Mouse (Mus musculus) liver, adult 2 months (tissue): ENCODE data around the gene Kiss1. TPM values are rescaled to one million over a fixed set of nuclear protein-coding genes. Genes with fewer than 3 reads are reported as not detected.
A peak's percentile ranks its signal among the peaks of the same experiment; 100 is the strongest.

Experiments used
- DNase-seq: peaks from one replicate; pipeline ENCODE4 v3.0.0-alpha.2; 2011; ENCODE audit warnings: low read depth, low spot score; ENCODE audit errors: extremely low read depth
- H3K27ac ChIP-seq: fragments of 200-500 bp; replicated peaks from 2 replicates; pipeline ENCODE4 v1.5.1; 2012; ENCODE audit warnings: low read depth, mild to moderate bottlenecking, control low read depth, inconsistent platforms, low read length; ENCODE audit not compliant: insufficient read depth
- H3K27me3 ChIP-seq: fragments of 200-500 bp; 2 replicates; pipeline ENCODE4 v1.6.1; 2012; ENCODE audit warnings: mild to moderate bottlenecking, moderate library complexity, low read length, inconsistent platforms; ENCODE audit not compliant: control insufficient read depth, insufficient read depth
- H3K36me3 ChIP-seq: fragments of 200-500 bp; 2 replicates; pipeline ENCODE4 v1.6.1; 2012; ENCODE audit warnings: low read length, inconsistent platforms; ENCODE audit not compliant: control insufficient read depth, insufficient read depth
- H3K4me1 ChIP-seq: fragments of 200-500 bp; 2 replicates; pipeline ENCODE4 v1.6.1; 2011; ENCODE audit warnings: low read length; ENCODE audit not compliant: control insufficient read depth, insufficient read depth
- H3K4me3 ChIP-seq: fragments of 200-500 bp; 2 replicates; pipeline ENCODE4 v1.5.1; 2011; ENCODE audit warnings: low read depth, mild to moderate bottlenecking, control low read depth, low read length, moderate library complexity; ENCODE audit not compliant: insufficient read depth
- H3K79me2 ChIP-seq: fragments of 200-500 bp; 2 replicates; pipeline ENCODE4 v1.6.1; 2012; ENCODE audit warnings: inconsistent platforms, mild to moderate bottlenecking, low read length, moderate library complexity; ENCODE audit not compliant: control insufficient read depth, insufficient read depth
- H3K9ac ChIP-seq: fragments of 200-500 bp; 2 replicates; pipeline ENCODE4 v1.6.1; 2012; ENCODE audit warnings: low read depth, mild to moderate bottlenecking, control low read depth, inconsistent platforms, low read length
- CTCF ChIP-seq: fragments of 200-500 bp; IDR thresholded peaks from 2 replicates; pipeline ENCODE4 v1.5.1; 2011; ENCODE audit warnings: low read depth, low read length, control low read depth
- POLR2A ChIP-seq: fragments of 200-500 bp; IDR thresholded peaks from 2 replicates; pipeline ENCODE4 v1.6.1; 2011; ENCODE audit warnings: low read length, control low read depth; ENCODE audit not compliant: insufficient read depth; ENCODE audit errors: extremely low read depth
- WGBS: fragments of 180-500 bp; shearing (Covaris S2); methylation state at CpG from one replicate; pipeline ENCODE4 v1.1.7; 2018; 5-methylcytosine and 5-hydroxymethylcytosine counted together
- polyA plus RNA-seq: library from polyadenylated mRNA; depleted of rRNA; stranded (reverse); fragments of >200 nt; gene quantifications from 2 replicates; pipeline ENCODE4 v1.2.3, GENCODE M21; 2012
- total RNA-seq: library from RNA; depleted of rRNA; stranded (reverse); fragments of >200 nt; gene quantifications from 2 replicates; pipeline ENCODE4 v1.2.3, GENCODE M21; 2014

Gene Kiss1
- total and polyA plus RNA-seq, 2 experiments: not detected

- Histone ChIP-seq H3K27ac (no peak overlapping the region), H3K36me3 (no peaks in the 10 kb centered on the region), H3K4me1 (no peaks in the 10 kb centered on the region), H3K9ac (no peak overlapping the region), H3K79me2 (no peaks in the 10 kb centered on the region), H3K27me3 (no peaks in the 10 kb centered on the region), H3K4me3 (no peak overlapping the region)
- peak; percentile 41 for DNase-seq
- TF ChIP-seq CTCF: peak; percentile 34; the same call in 1 of the 2 replicates
- TF ChIP-seq POLR2A: no peak
- WGBS: 90% methylated on average over 1 of the region's 1 CpGs
Observed at GRCm38 (mm10) chr1:133317149-133317548, 4.5 kb upstream of the Kiss1 start.

GRCm38 (mm10) chr1:133323333-133323732 is 1.7 kb downstream of the Kiss1 start:
- Histone ChIP-seq H3K36me3 (no peaks in the 10 kb centered on the region), H3K27me3 (no peaks in the 10 kb centered on the region), H3K4me1 (peaks cover 5% of the 10 kb centered on the region; the same call in 1 of the 2 replicates), H3K4me3 (no peak overlapping the region), H3K9ac (no peak overlapping the region), H3K79me2 (no peaks in the 10 kb centered on the region), H3K27ac (no peak overlapping the region)
- no peak for TF ChIP-seq POLR2A
- TF ChIP-seq CTCF: no peak
- DNase-seq: no peak
- WGBS: 50% methylated on average over 5 of the region's 5 CpGs

GRCm38 (mm10) chr1:133325951-133326350 is 4.3 kb downstream of the Kiss1 start:
- 87% methylated on average over 8 of the region's 8 CpGs for WGBS

GRCm38 (mm10) chr1:133327094-133327493 is 5.4 kb downstream of the Kiss1 start:
- Histone ChIP-seq H3K4me1 (peaks cover 14% of the 10 kb centered on the region), H3K79me2 (no peaks in the 10 kb centered on the region), H3K27ac (no peak overlapping the region), H3K27me3 (no peaks in the 10 kb centered on the region), H3K4me3 (no peak overlapping the region), H3K36me3 (no peaks in the 10 kb centered on the region), H3K9ac (no peak overlapping the region)
- WGBS: 73% methylated on average over 5 of the region's 5 CpGs
- TF ChIP-seq POLR2A: no peak
- TF ChIP-seq CTCF: 0 out of 2 replicates have a peak, but pooled peaks have one; percentile 7
- DNase-seq: no peak

More at GRCm38 (mm10) chr1:133325951-133326350, 4.3 kb downstream of the Kiss1 start:
- H3K4me3 ChIP-seq: no peak overlapping the region
- DNase-seq: no peak
- TF ChIP-seq CTCF (no peak), POLR2A (no peak)
- H3K79me2 ChIP-seq: no peaks in the 10 kb centered on the region
- H3K27me3 ChIP-seq: no peaks in the 10 kb centered on the region
- H3K36me3 ChIP-seq: no peaks in the 10 kb centered on the region
- H3K4me1 ChIP-seq: peaks cover 14% of the 10 kb centered on the region
- no peak overlapping the region for H3K9ac ChIP-seq
- H3K27ac ChIP-seq: no peak overlapping the region

GRCm38 (mm10) chr1:133328299-133328795 is 6.7 kb downstream of the Kiss1 start:
- H3K79me2 ChIP-seq: no peaks in the 10 kb centered on the region
- H3K27me3 ChIP-seq: no peaks in the 10 kb centered on the region
- no peak for TF ChIP-seq POLR2A
- TF ChIP-seq CTCF: no peak
- H3K36me3 ChIP-seq: no peaks in the 10 kb centered on the region
- no peak overlapping the region for H3K9ac ChIP-seq
- H3K27ac ChIP-seq: peak overlapping the region; percentile 34; the same call in 1 of the 2 replicates
- DNase-seq: peak; percentile 30
- WGBS: 58% methylated on average over 6 of the region's 6 CpGs
- no peak overlapping the region for H3K4me3 ChIP-seq
- H3K4me1 ChIP-seq: peaks cover 14% of the 10 kb centered on the region

- peak overlapping the region; percentile 61 for H3K4me3 ChIP-seq
- 4% methylated on average over 34 of the region's 34 CpGs for whole genome bisulfite sequencing
Observed at GRCm38 (mm10) chr1:133328896-133329637, 7.4 kb downstream of the Kiss1 start.

More at GRCm38 (mm10) chr1:133328896-133329637, 7.4 kb downstream of the Kiss1 start:
- peak; percentile 96 for DNase-seq
- H3K79me2 ChIP-seq: no peaks in the 10 kb centered on the region
- H3K4me1 ChIP-seq: peaks cover 14% of the 10 kb centered on the region
- H3K27ac ChIP-seq: peak overlapping the region; percentile 73
- H3K36me3 ChIP-seq: no peaks in the 10 kb centered on the region
- H3K9ac ChIP-seq: peak overlapping the region; percentile 80
- H3K27me3 ChIP-seq: no peaks in the 10 kb centered on the region
- TF ChIP-seq POLR2A: no peak
- no peak for TF ChIP-seq CTCF
